ENCODE assay signal across 10 mouse cellular contexts in the genomic region with DNA sequence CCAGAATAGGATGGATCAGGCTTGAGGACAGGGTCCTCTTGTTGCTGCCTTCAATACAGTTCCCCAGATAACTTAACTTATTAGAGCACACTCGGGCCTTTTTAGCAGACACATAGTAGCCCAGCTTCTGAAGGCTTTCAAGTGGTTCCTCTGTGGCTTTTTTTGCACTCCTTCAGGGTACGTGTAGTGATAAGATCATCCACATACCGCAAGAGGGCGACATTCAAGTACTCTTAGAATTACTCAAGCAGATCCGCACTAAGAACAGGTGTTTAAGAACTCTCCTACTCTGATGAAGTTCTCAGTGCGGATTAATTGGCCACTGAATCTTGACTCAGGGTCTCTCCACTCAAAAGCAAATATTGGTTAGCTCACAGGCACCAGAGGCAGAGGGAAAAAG. TPM values are rescaled to one million over a fixed set of nuclear protein-coding genes. Genes with fewer than 3 reads are reported as not detected.
DNase-seq lines count a peak whose midpoint lies in the region; ATAC-seq and TF ChIP-seq lines count a peak whose summit lies in the region.
"Had no signal": no experiment of that assay in that cellular context is flagged by ENCODE, and none has a peak within 500 bp of the region (broad histone marks: within the 10 kb centered on the region; RNA-seq: fewer than 3 reads in every experiment).

No protein-coding gene starts in this region.

- no peak overlapping the region for H3K27ac ChIP-seq in heart, embryonic 12.5 days (ENCODE audit: poor library complexity, severe bottlenecking)
- H3K27ac ChIP-seq in cerebellum, adult 2 months (ENCODE audit: insufficient read depth, low read length), result no peak overlapping the region
- H3K27ac ChIP-seq: neural tube, embryonic 13.5 days had no signal

- ATAC-seq in heart, embryonic 12.5 days (ENCODE audit: insufficient number of reproducible peaks, low FRiP score), result no peak
- peak; percentile 66 for ATAC-seq in common myeloid progenitor, adult 5-6 weeks (replicated peaks; ENCODE audit: low read depth, poor library complexity, severe bottlenecking)

- TF ChIP-seq CTCF in cerebellum, adult 2 months (IDR thresholded peaks at IDR 0.05; ENCODE audit: borderline replicate concordance, insufficient read depth, low read depth, low read length), result no peak

- H3K27me3 ChIP-seq in heart, embryonic 12.5 days (replicated peaks), result no peaks in the 10 kb centered on the region
- no peaks in the 10 kb centered on the region for H3K27me3 ChIP-seq in cerebellum, adult 2 months (ENCODE audit: control insufficient read depth, insufficient read depth, low read length)
- H3K27me3 ChIP-seq: neural tube, embryonic 13.5 days had no signal

- peak; percentile 37 for DNase-seq in heart, adult 11 months
- DNase-seq in CD4-positive helper T cell, adult 2 months (ENCODE audit: low read depth, low spot score), result peak; percentile 71
- DNase-seq in retina, adult 2 months (ENCODE audit: low read depth, low spot score), result peak; percentile 6
- no peak for DNase-seq in cerebellum, adult 2 months
- DNase-seq in right cerebral cortex, adult 18-20 months, result no peak
- DNase-seq in gastrocnemius, postnatal 10 days, result no peak

- no peaks in the 10 kb centered on the region for H3K4me1 ChIP-seq in heart, embryonic 12.5 days (replicated peaks)
- H3K4me1 ChIP-seq in cerebellum, adult 2 months (ENCODE audit: control insufficient read depth, insufficient read depth, low read length), result peaks cover 4% of the 10 kb centered on the region; the same call in 1 of the 2 replicates
- H3K4me1 ChIP-seq: neural tube, embryonic 13.5 days had no signal

- H3K36me3 ChIP-seq in heart, embryonic 12.5 days, result no peaks in the 10 kb centered on the region
- H3K36me3 ChIP-seq: neural tube, embryonic 13.5 days had no signal

- H3K4me3 ChIP-seq in heart, embryonic 12.5 days, result no peak overlapping the region
- no peak overlapping the region for H3K4me3 ChIP-seq in cerebellum, adult 2 months (replicated peaks; ENCODE audit: insufficient read depth, low read depth, low read length)
- H3K4me3 ChIP-seq: neural tube, embryonic 13.5 days had no signal

- H3K9me3 ChIP-seq in heart, embryonic 12.5 days (replicated peaks), result no peaks in the 10 kb centered on the region
- H3K9me3 ChIP-seq: neural tube, embryonic 13.5 days had no signal

- H3K9ac ChIP-seq in heart, embryonic 12.5 days, result no peak overlapping the region
- H3K9ac ChIP-seq: neural tube, embryonic 13.5 days had no signal

- TF ChIP-seq POLR2A in cerebellum, adult 2 months (IDR thresholded peaks at IDR 0.05; ENCODE audit: borderline replicate concordance, insufficient read depth, low read length), result no peak

- WGBS in heart, embryonic 12.5 days, result 53% methylated on average over 6 of the region's 6 CpGs
- 86% methylated on average over 6 of the region's 6 CpGs for WGBS in cerebellum, adult 2 months

- no peak overlapping the region for H3K4me2 ChIP-seq in heart, embryonic 12.5 days
- H3K4me2 ChIP-seq: neural tube, embryonic 13.5 days had no signal

RNA-seq across cellular contexts. Expression of a gene that starts 11.8 kb away (rescaled TPM):
- polyA plus RNA-seq in heart, embryonic 12.5 days (2016; fragmentation: Nextera tagmentation; extraction: Ambion mirVana), result not detected in 2 replicates
- total RNA-seq in common myeloid progenitor, adult 5-6 weeks (2017), result not detected in 2 replicates
- polyA plus RNA-seq in cerebellum, adult 2 months (2012; rRNA removed), result 0.05 and 0.16 TPM in 2 replicates
- not detected for total RNA-seq in gastrocnemius, postnatal 10 days (2021)
- total RNA-seq: left cerebral cortex, postnatal 25 days had no signal
- polyA plus RNA-seq: neural tube, embryonic 13.5 days had no signal

RNA-seq across cellular contexts. Expression of a gene that starts 27.2 kb away (rescaled TPM):
- 1.1 and 1.3 TPM in 2 replicates for polyA plus RNA-seq in heart, embryonic 12.5 days (2016; fragmentation: Nextera tagmentation; extraction: Ambion mirVana)
- not detected in 2 replicates for total RNA-seq in common myeloid progenitor, adult 5-6 weeks (2017)
- polyA plus RNA-seq in cerebellum, adult 2 months (2012; rRNA removed), result 0.82 and 1.1 TPM in 2 replicates
- under 1 TPM in 1 of 2 experiments, not detected in 1; 0.38 TPM for total RNA-seq in gastrocnemius, postnatal 10 days (2021)
- total RNA-seq: left cerebral cortex, postnatal 25 days had no signal
- polyA plus RNA-seq: neural tube, embryonic 13.5 days had no signal

RNA-seq across cellular contexts. Expression of a gene that starts 37.6 kb away (rescaled TPM):
- polyA plus RNA-seq in heart, embryonic 12.5 days (2016; fragmentation: Nextera tagmentation; extraction: Ambion mirVana), result 0.15 and 0.21 TPM in 2 replicates
- total RNA-seq in common myeloid progenitor, adult 5-6 weeks (2017), result not detected in 2 replicates
- 0.07 TPM in 1 of 2 replicates, not detected in the other for polyA plus RNA-seq in cerebellum, adult 2 months (2012; rRNA removed)
- not detected for total RNA-seq in gastrocnemius, postnatal 10 days (2021)
- total RNA-seq: left cerebral cortex, postnatal 25 days had no signal
- polyA plus RNA-seq: neural tube, embryonic 13.5 days had no signal

RNA-seq across cellular contexts. Expression of a gene that starts 49.0 kb away (rescaled TPM):
- polyA plus RNA-seq in heart, embryonic 12.5 days (2016; fragmentation: Nextera tagmentation; extraction: Ambion mirVana), result not detected in 2 replicates
- not detected in 2 replicates for total RNA-seq in common myeloid progenitor, adult 5-6 weeks (2017)
- polyA plus RNA-seq in cerebellum, adult 2 months (2012; rRNA removed), result not detected in 2 replicates
- total RNA-seq in gastrocnemius, postnatal 10 days (2021), result not detected
- total RNA-seq: left cerebral cortex, postnatal 25 days had no signal
- polyA plus RNA-seq: neural tube, embryonic 13.5 days had no signal

Comparison
In these comparisons a context has a peak if more than half of its experiments do, and no peak if none do; other contexts are left out.
1. DNase-seq: peak in heart, adult 11 months (single experiment), CD4-positive helper T cell, adult 2 months (single experiment) and retina, adult 2 months (single experiment); none in cerebellum, adult 2 months (0 of 2), right cerebral cortex, adult 18-20 months (single experiment) and gastrocnemius, postnatal 10 days (single experiment).